Mouse (Mus musculus) lung, embryonic 15.5 days (tissue): ENCODE measurements at regions not wholly inside any gene's neighbourhood (a gene's known extent, or its start where the extent isn't known, plus 50 kb on each side); places are given as distances from the start of the nearest gene placed in this dataset.
A peak's percentile ranks its signal among the peaks of the same experiment; 100 is the strongest.

Experiments
- ATAC-seq: fragments of 200-750 bp; cut with Nextera tagmentation; 2 replicates; pipeline ENCODE4 v1.8.0; 2017; ENCODE audit warnings: moderate number of reproducible peaks, borderline replicate concordance; ENCODE audit not compliant: low FRiP score, low TSS enrichment; ENCODE audit errors: extremely low read depth
- H3K27ac ChIP-seq: fragments of 300-500 bp; sonication (generic); 2 replicates; pipeline ENCODE4 v1.5.1; 2015; ENCODE audit warnings: moderate library complexity, mild to moderate bottlenecking, inconsistent platforms
- H3K27me3 ChIP-seq: fragments of 300-500 bp; sonication (generic); 2 replicates; pipeline ENCODE4 v1.6.1; 2015; ENCODE audit warnings: inconsistent platforms
- H3K36me3 ChIP-seq: fragments of 300-500 bp; sonication (generic); 2 replicates; pipeline ENCODE4 v1.6.1; 2015; ENCODE audit warnings: inconsistent platforms
- H3K4me1 ChIP-seq: fragments of 300-500 bp; sonication (generic); 2 replicates; pipeline ENCODE4 v1.6.1; 2015; ENCODE audit warnings: inconsistent platforms
- H3K4me2 ChIP-seq: fragments of 300-500 bp; sonication (generic); 2 replicates; pipeline ENCODE4 v1.6.1; 2015; ENCODE audit warnings: inconsistent platforms, mild to moderate bottlenecking, moderate library complexity
- H3K4me3 ChIP-seq: fragments of 300-500 bp; sonication (generic); 2 replicates; pipeline ENCODE4 v1.5.1; 2015; ENCODE audit warnings: mild to moderate bottlenecking, inconsistent platforms
- H3K9ac ChIP-seq: fragments of 300-500 bp; sonication (generic); 2 replicates; pipeline ENCODE4 v1.6.1; 2015; ENCODE audit warnings: inconsistent platforms
- H3K9me3 ChIP-seq: fragments of 300-500 bp; sonication (generic); 2 replicates; pipeline ENCODE4 v1.6.1; 2016; ENCODE audit warnings: inconsistent platforms
- WGBS: fragments of 180-500 bp; shearing (Covaris S2); methylation state at CpG from one replicate; pipeline ENCODE4 v1.1.7; 2015; 5-methylcytosine and 5-hydroxymethylcytosine counted together

GRCm38 (mm10) chr14:59075845-59076745, 66.6 kb downstream of the 1700129C05Rik start:
- no peaks in the 10 kb centered on the region for H3K9me3 ChIP-seq
- no peak for ATAC-seq
- no peaks in the 10 kb centered on the region for H3K36me3 ChIP-seq
- no peak overlapping the region for H3K9ac ChIP-seq
- H3K4me3 ChIP-seq, result no peak overlapping the region
- H3K4me2 ChIP-seq, result peak overlapping the region; percentile 36
- WGBS, result 41% methylated on average over 29 of the region's 29 CpGs
- no peaks in the 10 kb centered on the region for H3K27me3 ChIP-seq
- H3K4me1 ChIP-seq, result no peaks in the 10 kb centered on the region
- H3K27ac ChIP-seq, result no peak overlapping the region

- H3K36me3 ChIP-seq, result no peaks in the 10 kb centered on the region
- ATAC-seq, result no peak
- WGBS, result 84% methylated on average over 7 of the region's 7 CpGs
- H3K27ac ChIP-seq, result no peak overlapping the region
- H3K4me1 ChIP-seq, result no peaks in the 10 kb centered on the region
- H3K27me3 ChIP-seq, result no peaks in the 10 kb centered on the region
- H3K9ac ChIP-seq, result no peak overlapping the region
- no peak overlapping the region for H3K4me3 ChIP-seq
- no peaks in the 10 kb centered on the region for H3K9me3 ChIP-seq
- H3K4me2 ChIP-seq, result no peak overlapping the region
These were observed 70.2 kb downstream of the 1700129C05Rik start for GRCm38 (mm10) chr14:59072323-59073039.

GRCm38 (mm10) chr14:59070056-59070455, 72.6 kb downstream of the 1700129C05Rik start:
- Histone ChIP-seq H3K4me3 (no peak overlapping the region), H3K36me3 (no peaks in the 10 kb centered on the region), H3K4me2 (no peak overlapping the region), H3K9me3 (no peaks in the 10 kb centered on the region), H3K27ac (no peak overlapping the region), H3K27me3 (no peaks in the 10 kb centered on the region), H3K9ac (no peak overlapping the region), H3K4me1 (no peaks in the 10 kb centered on the region)
- no peak for ATAC-seq
- WGBS, result 76% methylated on average over 2 of the region's 2 CpGs

- Histone ChIP-seq H3K4me1 (no peaks in the 10 kb centered on the region), H3K9me3 (no peaks in the 10 kb centered on the region), H3K4me3 (no peak overlapping the region), H3K36me3 (no peaks in the 10 kb centered on the region), H3K27me3 (no peaks in the 10 kb centered on the region), H3K4me2 (no peak overlapping the region), H3K27ac (no peak overlapping the region), H3K9ac (no peak overlapping the region)
- ATAC-seq, result no peak
- 66% methylated on average over 8 of the region's 8 CpGs for WGBS
These were observed 76.1 kb downstream of the 1700129C05Rik start for GRCm38 (mm10) chr14:59066456-59067220.

DNA sequence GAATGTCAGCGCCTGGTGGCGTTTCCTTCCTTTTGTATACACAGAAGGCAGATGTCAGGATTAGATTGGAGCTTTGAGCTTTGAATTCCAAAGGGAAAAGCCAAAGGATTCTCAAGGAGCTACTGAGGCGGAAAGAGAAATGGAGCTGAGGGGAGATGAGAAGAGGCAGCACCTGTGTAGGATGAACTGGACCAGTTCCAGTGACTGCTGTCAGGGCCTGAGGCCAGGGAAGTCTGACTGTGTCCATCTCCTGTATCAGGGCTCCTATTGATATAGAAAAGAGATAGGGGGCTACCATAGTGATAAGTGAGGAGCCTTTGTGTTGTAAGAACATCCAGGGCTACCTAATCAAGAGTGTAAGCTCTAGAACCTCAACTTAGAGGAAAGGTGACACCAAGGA, 79.5 kb downstream of the 1700129C05Rik start:
- no peaks in the 10 kb centered on the region for H3K36me3 ChIP-seq
- H3K4me2 ChIP-seq, result no peak overlapping the region
- no peaks in the 10 kb centered on the region for H3K9me3 ChIP-seq
- H3K27ac ChIP-seq, result no peak overlapping the region
- ATAC-seq, result no peak
- 57% methylated on average over 3 of the region's 3 CpGs for WGBS
- H3K9ac ChIP-seq, result no peak overlapping the region
- H3K4me1 ChIP-seq, result no peaks in the 10 kb centered on the region
- no peaks in the 10 kb centered on the region for H3K27me3 ChIP-seq
- H3K4me3 ChIP-seq, result no peak overlapping the region

- H3K4me2 ChIP-seq, result no peak overlapping the region
- no peak overlapping the region for H3K27ac ChIP-seq
- 94% methylated on average over 3 of the region's 3 CpGs for WGBS
- H3K27me3 ChIP-seq, result no peaks in the 10 kb centered on the region
- H3K4me1 ChIP-seq, result no peaks in the 10 kb centered on the region
- H3K36me3 ChIP-seq, result no peaks in the 10 kb centered on the region
- H3K4me3 ChIP-seq, result no peak overlapping the region
- ATAC-seq, result no peak
- H3K9ac ChIP-seq, result no peak overlapping the region
- no peaks in the 10 kb centered on the region for H3K9me3 ChIP-seq
These were observed 85.9 kb downstream of the 1700129C05Rik start for GRCm38 (mm10) chr14:59056832-59057231.

DNA sequence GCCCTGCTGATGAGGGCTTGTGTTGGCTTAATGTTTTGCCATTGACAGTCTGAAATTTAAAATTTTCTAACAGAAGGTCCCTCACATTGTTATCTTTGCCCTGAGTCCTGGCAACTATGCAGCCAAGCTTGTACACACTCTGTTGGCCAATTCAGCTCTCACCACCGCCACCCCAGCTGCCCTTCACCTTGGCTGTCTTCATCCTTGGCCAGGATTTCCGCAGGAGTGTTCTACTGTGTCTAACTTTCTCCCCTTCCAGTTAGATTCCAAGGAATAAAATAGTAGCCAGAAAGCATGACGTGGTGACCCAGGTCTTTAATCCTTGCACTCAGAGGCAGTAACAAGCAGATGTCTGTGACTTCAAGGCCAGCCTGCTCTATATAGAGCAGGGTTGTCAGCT, 87.4 kb downstream of the 1700129C05Rik start:
- WGBS, result 77% methylated on average over 3 of the region's 3 CpGs

DNA sequence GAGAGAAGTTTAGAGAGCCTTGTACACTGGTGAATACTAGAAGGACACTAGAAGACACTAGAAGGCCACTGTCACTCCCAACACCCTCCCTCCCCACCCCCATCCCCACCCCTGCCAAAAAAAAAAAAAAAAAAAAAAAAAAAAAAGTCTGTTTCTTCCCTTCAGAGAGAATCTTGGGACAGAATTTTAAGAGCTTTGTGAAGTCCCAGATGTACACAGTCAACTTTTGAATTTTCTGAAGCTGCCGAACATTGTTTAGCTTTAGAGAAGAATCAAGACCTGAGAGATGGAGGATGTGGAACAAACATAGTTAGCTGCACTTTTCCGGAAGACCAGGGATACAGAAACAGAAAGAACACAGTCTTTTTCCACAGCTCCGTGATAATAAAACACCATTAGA, 90.3 kb downstream of the 1700129C05Rik start:
- 66% methylated on average over 3 of the region's 3 CpGs for WGBS
- H3K4me1 ChIP-seq, result no peaks in the 10 kb centered on the region
- no peaks in the 10 kb centered on the region for H3K36me3 ChIP-seq
- H3K27me3 ChIP-seq, result no peaks in the 10 kb centered on the region
- H3K9me3 ChIP-seq, result no peaks in the 10 kb centered on the region
- H3K9ac ChIP-seq, result no peak overlapping the region
- H3K4me2 ChIP-seq, result no peak overlapping the region
- H3K27ac ChIP-seq, result no peak overlapping the region
- no peak for ATAC-seq
- H3K4me3 ChIP-seq, result no peak overlapping the region

More for the DNA sequence above, 87.4 kb downstream of the 1700129C05Rik start:
- Histone ChIP-seq H3K9ac (no peak overlapping the region), H3K4me1 (no peaks in the 10 kb centered on the region), H3K27ac (no peak overlapping the region), H3K9me3 (no peaks in the 10 kb centered on the region), H3K27me3 (no peaks in the 10 kb centered on the region), H3K4me2 (no peak overlapping the region), H3K4me3 (no peak overlapping the region), H3K36me3 (no peaks in the 10 kb centered on the region)
- ATAC-seq, result no peak

DNA sequence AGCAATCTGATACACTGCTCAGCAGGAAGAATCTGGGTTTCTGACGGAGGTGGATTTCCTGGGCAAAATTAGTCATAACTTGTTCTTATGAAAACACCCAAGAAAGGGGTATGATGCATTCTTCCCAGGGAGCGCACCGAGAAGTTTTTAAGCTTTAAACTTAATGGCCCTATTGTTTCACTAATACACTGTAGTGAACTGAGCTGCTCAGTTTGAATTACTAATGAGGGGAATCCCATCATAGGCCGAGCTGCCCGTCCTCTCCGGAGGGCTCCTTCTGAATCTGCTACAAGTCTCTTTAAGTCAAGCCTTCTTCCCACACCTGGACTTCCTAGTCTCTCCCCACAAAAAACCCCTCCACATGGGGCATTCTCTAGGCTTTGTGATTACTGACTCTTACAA, 91.2 kb downstream of the 1700129C05Rik start:
- H3K4me3 ChIP-seq, result no peak overlapping the region
- H3K27me3 ChIP-seq, result no peaks in the 10 kb centered on the region
- no peaks in the 10 kb centered on the region for H3K4me1 ChIP-seq
- no peaks in the 10 kb centered on the region for H3K36me3 ChIP-seq
- no peak overlapping the region for H3K9ac ChIP-seq
- H3K9me3 ChIP-seq, result no peaks in the 10 kb centered on the region
- 44% methylated on average over 6 of the region's 6 CpGs for WGBS
- no peak overlapping the region for H3K27ac ChIP-seq
- no peak overlapping the region for H3K4me2 ChIP-seq
- no peak for ATAC-seq

GRCm38 (mm10) chr14:59045687-59046086, 97.0 kb downstream of the 1700129C05Rik start:
- H3K4me2 ChIP-seq, result no peak overlapping the region
- no peaks in the 10 kb centered on the region for H3K36me3 ChIP-seq
- ATAC-seq, result no peak
- H3K4me3 ChIP-seq, result no peak overlapping the region
- H3K27ac ChIP-seq, result no peak overlapping the region
- H3K9ac ChIP-seq, result no peak overlapping the region
- no peaks in the 10 kb centered on the region for H3K4me1 ChIP-seq
- WGBS, result 50% methylated on average over 7 of the region's 7 CpGs
- H3K27me3 ChIP-seq, result no peaks in the 10 kb centered on the region
- no peaks in the 10 kb centered on the region for H3K9me3 ChIP-seq

GRCm38 (mm10) chr14:59045235-59045634, 97.5 kb downstream of the 1700129C05Rik start:
- Histone ChIP-seq H3K9me3 (no peaks in the 10 kb centered on the region), H3K4me3 (no peak overlapping the region), H3K9ac (no peak overlapping the region), H3K4me1 (no peaks in the 10 kb centered on the region), H3K4me2 (no peak overlapping the region), H3K27ac (no peak overlapping the region), H3K36me3 (no peaks in the 10 kb centered on the region), H3K27me3 (no peaks in the 10 kb centered on the region)
- 83% methylated on average over 7 of the region's 7 CpGs for WGBS
- ATAC-seq, result no peak

GRCm38 (mm10) chr14:59042152-59042551, 100.5 kb downstream of the 1700129C05Rik start:
- no peaks in the 10 kb centered on the region for H3K36me3 ChIP-seq
- no peaks in the 10 kb centered on the region for H3K4me1 ChIP-seq
- H3K4me2 ChIP-seq, result no peak overlapping the region
- H3K9me3 ChIP-seq, result no peaks in the 10 kb centered on the region
- H3K9ac ChIP-seq, result no peak overlapping the region
- H3K27ac ChIP-seq, result no peak overlapping the region
- H3K4me3 ChIP-seq, result no peak overlapping the region
- WGBS, result 91% methylated on average over 2 of the region's 2 CpGs
- no peak for ATAC-seq
- no peaks in the 10 kb centered on the region for H3K27me3 ChIP-seq
